In the genomic region with DNA sequence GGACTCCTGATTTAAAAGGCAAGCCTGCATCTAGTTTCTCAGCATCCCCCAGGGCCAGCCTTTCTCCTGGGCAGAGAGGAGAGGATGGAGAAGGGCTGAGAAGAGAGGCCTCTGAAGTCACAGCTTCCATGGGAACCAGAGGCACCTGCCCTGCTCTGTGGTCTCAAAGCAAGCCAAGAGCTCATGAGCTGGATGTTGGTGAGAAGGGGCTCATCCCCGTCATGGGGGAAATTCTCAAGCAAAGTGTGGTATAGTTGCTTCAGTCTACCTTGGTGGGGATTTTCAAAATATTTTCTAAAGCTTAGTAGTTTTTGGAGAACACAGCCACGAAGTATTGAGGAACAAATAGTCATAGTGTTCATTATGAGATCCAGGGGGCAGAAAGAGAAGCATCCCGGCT, we compare ENCODE assay signal across 22 mouse cellular contexts.
"Had no signal": no experiment of that assay in that cellular context is flagged by ENCODE, and none has a peak within 500 bp of the region (broad histone marks: within the 10 kb centered on the region; RNA-seq: fewer than 3 reads in every experiment).

No protein-coding gene starts in this region.

- H3K4me1 ChIP-seq: heart, embryonic 10.5 days; heart, embryonic 12.5 days; hindbrain, embryonic 10.5 days; hindbrain, embryonic 12.5 days; limb, embryonic 13.5 days; liver, embryonic 13.5 days; liver, embryonic 15.5 days had no signal

- H3K9ac ChIP-seq: heart, embryonic 12.5 days; hindbrain, embryonic 12.5 days; hindbrain, embryonic 14.5 days; limb, embryonic 13.5 days; limb, embryonic 15.5 days; liver, embryonic 13.5 days; liver, embryonic 15.5 days had no signal

- H3K9me3 ChIP-seq: heart, embryonic 10.5 days; heart, embryonic 12.5 days; hindbrain, embryonic 10.5 days; hindbrain, embryonic 12.5 days; limb, embryonic 13.5 days; limb, embryonic 15.5 days; liver, embryonic 13.5 days; liver, embryonic 15.5 days had no signal

- H3K27me3 ChIP-seq: hindbrain, embryonic 12.5 days; liver, embryonic 13.5 days; liver, embryonic 15.5 days had no signal

- DNase-seq: gastrocnemius, adult 2 months; gastrocnemius, postnatal 10 days; gastrocnemius, postnatal 25 days; heart, adult 18-20 months; heart, postnatal 10 days; heart, postnatal 4 days; kidney, adult 11 months; kidney, adult 2 months; layer of hippocampus, adult 9-11 months; layer of hippocampus, postnatal 36 days; left cerebral cortex, postnatal 4 days; liver, embryonic 13.5 days had no signal

- H3K4me3 ChIP-seq: gastrocnemius, adult 2 months; heart, embryonic 10.5 days; heart, embryonic 12.5 days; hindbrain, embryonic 10.5 days; hindbrain, embryonic 12.5 days; limb, embryonic 13.5 days; limb, embryonic 15.5 days; liver, embryonic 13.5 days; liver, embryonic 15.5 days had no signal

- H3K27ac ChIP-seq: gastrocnemius, adult 2 months; heart, embryonic 10.5 days; hindbrain, embryonic 10.5 days; hindbrain, embryonic 12.5 days; hindbrain, embryonic 14.5 days; limb, embryonic 13.5 days; limb, embryonic 15.5 days; liver, embryonic 13.5 days; liver, embryonic 15.5 days had no signal

- ATAC-seq: hindbrain, embryonic 16.5 days; intestine, embryonic 16.5 days had no signal

- H3K4me2 ChIP-seq: heart, embryonic 12.5 days; hindbrain, embryonic 12.5 days; hindbrain, embryonic 14.5 days; limb, embryonic 15.5 days; liver, embryonic 13.5 days; liver, embryonic 15.5 days had no signal

- H3K36me3 ChIP-seq: heart, embryonic 10.5 days; heart, embryonic 12.5 days; hindbrain, embryonic 10.5 days; hindbrain, embryonic 12.5 days; limb, embryonic 13.5 days; limb, embryonic 15.5 days; liver, embryonic 13.5 days; liver, embryonic 15.5 days had no signal
